In genomic region chr12:76885103-76885502, GRCm38 (mm10) we compare ENCODE assay signal across 18 mouse cellular contexts.
"Had no signal": no experiment of that assay in that cellular context is flagged by ENCODE, and none has a peak within 500 bp of the region (broad histone marks: within the 10 kb centered on the region; RNA-seq: fewer than 3 reads in every experiment).

No protein-coding gene starts in this region.

- H3K4me2 ChIP-seq: kidney, embryonic 15.5 days; limb, embryonic 12.5 days; limb, embryonic 15.5 days; liver, embryonic 11.5 days; lung, embryonic 14.5 days; midbrain, embryonic 13.5 days had no signal

- ATAC-seq: liver, postnatal 0 days; lung, postnatal 0 days; midbrain, embryonic 13.5 days; midbrain, embryonic 16.5 days had no signal

- H3K9ac ChIP-seq: kidney, embryonic 15.5 days; limb, embryonic 12.5 days; limb, embryonic 15.5 days; liver, embryonic 14.5 days; liver, postnatal 0 days; lung, embryonic 14.5 days; midbrain, embryonic 13.5 days had no signal

- H3K27ac ChIP-seq: kidney, embryonic 15.5 days; limb, embryonic 12.5 days; limb, embryonic 15.5 days; liver, embryonic 14.5 days; midbrain, embryonic 10.5 days; midbrain, embryonic 13.5 days; stomach, postnatal 0 days had no signal

- H3K4me3 ChIP-seq: kidney, embryonic 15.5 days; limb, embryonic 12.5 days; limb, embryonic 15.5 days; megakaryocyte, embryonic 14.5 days; midbrain, embryonic 10.5 days; midbrain, embryonic 13.5 days had no signal

- H3K9me3 ChIP-seq: kidney, embryonic 15.5 days; limb, embryonic 12.5 days; limb, embryonic 15.5 days; megakaryocyte, embryonic 14.5 days; midbrain, embryonic 10.5 days; midbrain, embryonic 13.5 days had no signal

- H3K27me3 ChIP-seq: kidney, embryonic 15.5 days; limb, embryonic 12.5 days; limb, embryonic 15.5 days; megakaryocyte, embryonic 14.5 days; midbrain, embryonic 13.5 days had no signal

- DNase-seq: kidney, adult 8-10 months; kidney, postnatal 10 days; kidney, postnatal 36 days; left cerebral cortex, postnatal 4 days; liver, postnatal 0 days; lung, embryonic 14.5 days; thymus, postnatal 36 days had no signal

- H3K4me1 ChIP-seq: midbrain, embryonic 10.5 days; midbrain, embryonic 13.5 days had no signal
